Mouse (Mus musculus) C2C12 (cell line): ENCODE results near the gene Rsph1. TPM values are rescaled to one million over a fixed set of nuclear protein-coding genes. Genes with fewer than 3 reads are reported as not detected.

ENCODE experiments used
- H3K27me3 ChIP-seq: one replicate; pipeline ENCODE4 v1.6.1; 2011; ENCODE audit not compliant: control insufficient read depth, insufficient read depth, insufficient read length
- H3K36me3 ChIP-seq: one replicate; pipeline ENCODE4 v1.6.1; 2011; ENCODE audit not compliant: control insufficient read depth, insufficient read depth
- H3K4me3 ChIP-seq: one replicate; pipeline ENCODE4 v1.5.1; 2011; ENCODE audit warnings: mild to moderate bottlenecking, control low read depth; ENCODE audit not compliant: poor library complexity, insufficient read depth, severe bottlenecking
- H3K79me2 ChIP-seq: one replicate; pipeline ENCODE4 v1.6.1; 2011; ENCODE audit not compliant: control insufficient read depth, insufficient read depth
- H3K79me3 ChIP-seq: one replicate; pipeline ENCODE4 v1.6.1; 2011; ENCODE audit warnings: low read depth, control low read depth
- H3ac ChIP-seq: one replicate; pipeline ENCODE3; 2011; ENCODE audit warnings: low read depth; ENCODE audit not compliant: control insufficient read depth, insufficient read length
- CEBPB ChIP-seq: IDR thresholded peaks from one replicate; pipeline ENCODE4 v1.6.1; 2011; ENCODE audit warnings: low read depth, mild to moderate bottlenecking, control low read depth, moderate library complexity
- CTCF ChIP-seq: IDR thresholded peaks from one replicate; pipeline ENCODE4 v1.5.1; 2011; ENCODE audit not compliant: control insufficient read depth, insufficient read depth, insufficient read length
- FOSL1 ChIP-seq: IDR thresholded peaks from one replicate; pipeline ENCODE4 v1.8.0; 2011; ENCODE audit warnings: mild to moderate bottlenecking, low read length; ENCODE audit not compliant: poor library complexity, insufficient read depth, severe bottlenecking
- MAX ChIP-seq: IDR thresholded peaks from one replicate; pipeline ENCODE4 v1.6.1; 2011; ENCODE audit warnings: mild to moderate bottlenecking, control low read depth
- MYOD1 ChIP-seq: IDR thresholded peaks from one replicate; pipeline ENCODE4 v1.6.1; 2011; ENCODE audit warnings: low read depth; ENCODE audit not compliant: control insufficient read depth, insufficient read length
- MYOG ChIP-seq: IDR thresholded peaks from one replicate; pipeline ENCODE4 v1.6.1; 2011; ENCODE audit not compliant: control insufficient read depth, insufficient read length; ENCODE audit errors: extremely low read depth
- USF1 ChIP-seq: IDR thresholded peaks from one replicate; pipeline ENCODE4 v1.6.1; 2011; ENCODE audit warnings: low read depth, mild to moderate bottlenecking, control low read depth, moderate library complexity
- polyA plus RNA-seq: library from polyadenylated mRNA; unstranded; fragments of >200 nt; fragmentation: generic; extraction: Trizol; gene quantifications from one replicate; pipeline ENCODE4 v1.2.1, GENCODE M21; 2012; ENCODE audit warnings: missing spikeins

Gene Rsph1
- polyA plus RNA-seq, 1 experiment, result 0.20 TPM

DNA sequence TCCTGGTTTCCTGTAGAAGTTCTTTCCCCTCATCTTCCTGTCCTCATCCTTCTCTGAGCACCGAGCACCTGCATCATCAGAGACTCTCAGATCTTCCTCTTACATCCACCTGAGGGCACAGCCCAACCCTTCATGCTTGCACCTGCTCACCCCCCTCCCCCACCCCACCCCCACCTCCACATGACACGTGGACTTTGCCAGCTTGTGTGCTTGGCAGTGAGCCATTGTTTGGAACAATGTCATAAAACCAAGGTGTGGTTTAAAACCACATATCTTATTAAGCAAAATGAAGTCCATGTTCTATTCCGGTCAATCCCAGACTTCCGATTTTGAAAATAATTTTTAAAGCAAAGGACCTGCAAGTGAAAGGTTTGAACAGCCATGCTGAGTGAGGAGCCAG, 45.3 kb upstream of the Rsph1 start:
- Histone ChIP-seq H3K36me3 (no peaks in the 10 kb centered on the region), H3K79me2 (no peaks in the 10 kb centered on the region), H3K4me3 (no peak overlapping the region), H3ac (no peak overlapping the region), H3K27me3 (peaks cover 5% of the 10 kb centered on the region), H3K79me3 (no peaks in the 10 kb centered on the region)
- no peak for TF ChIP-seq MYOD1
- TF ChIP-seq USF1, result no peak
- TF ChIP-seq MYOG, result no peak
- no peak for TF ChIP-seq MAX
- TF ChIP-seq FOSL1, result no peak
- TF ChIP-seq CEBPB, result no peak
- no peak for TF ChIP-seq CTCF

DNA sequence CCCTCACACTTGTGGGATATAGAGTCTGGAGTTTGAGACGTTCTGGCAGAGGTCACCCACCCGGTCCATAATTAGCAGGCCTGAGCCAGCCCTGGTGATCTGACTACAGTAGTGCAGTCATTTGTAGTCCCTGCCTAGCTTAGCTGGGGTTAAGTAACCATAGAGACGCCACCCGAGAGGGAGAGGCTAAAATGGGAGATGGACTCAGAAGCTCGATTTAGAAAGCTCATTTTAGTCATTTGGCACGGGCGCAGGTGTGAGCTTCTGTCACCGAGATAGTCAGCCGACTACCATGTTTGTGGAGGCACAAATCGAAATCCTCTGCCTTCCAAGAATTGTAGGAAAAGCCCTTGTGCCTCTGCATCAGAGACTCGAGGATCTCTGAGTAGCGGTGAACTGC, 44.2 kb upstream of the Rsph1 start:
- Histone ChIP-seq H3K79me3 (no peaks in the 10 kb centered on the region), H3K79me2 (no peaks in the 10 kb centered on the region)
- TF ChIP-seq MYOD1, result no peak
- no peak for TF ChIP-seq CTCF
- no peak for TF ChIP-seq CEBPB
- no peak for TF ChIP-seq MAX

DNA sequence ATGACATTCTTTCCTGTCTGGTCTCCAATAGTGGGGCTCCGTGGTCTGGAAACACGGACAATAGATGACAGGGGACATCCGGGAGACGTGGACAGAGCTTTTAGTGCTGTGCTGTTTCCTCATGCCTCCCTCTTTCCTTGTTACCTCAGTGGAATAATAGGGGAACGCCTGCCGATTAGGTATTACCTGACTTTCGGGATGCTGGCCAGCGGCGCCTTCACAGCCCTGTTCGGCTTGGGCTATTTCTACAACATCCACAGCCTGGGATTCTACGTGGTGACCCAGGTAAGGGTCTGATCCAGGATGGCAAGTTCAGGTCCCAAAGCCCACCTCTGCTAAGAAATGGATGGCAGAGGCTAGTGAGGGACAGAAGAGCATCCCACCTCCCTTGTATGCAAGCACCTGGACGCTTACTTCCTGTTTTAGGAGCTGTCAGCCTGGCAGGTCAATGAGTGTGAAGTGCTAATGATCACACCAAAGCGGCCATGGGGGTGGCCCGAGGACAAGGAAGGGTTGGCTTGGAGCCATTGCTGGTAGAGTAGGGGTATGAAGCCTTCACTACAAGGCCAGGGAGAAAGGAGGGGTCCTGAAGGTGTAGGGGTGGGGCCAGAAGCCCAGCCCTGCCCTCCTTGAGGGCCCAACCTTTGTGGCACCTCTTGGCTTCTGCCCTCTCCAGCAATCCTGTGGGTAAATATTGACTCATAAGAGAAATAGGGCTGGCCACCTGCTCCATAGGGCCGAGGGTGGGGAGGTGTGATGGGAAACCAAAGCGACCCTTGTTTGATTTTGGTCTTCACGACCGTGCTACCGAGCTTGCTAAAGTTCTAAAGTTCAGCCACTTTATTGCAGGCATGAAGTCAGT, 42.0 kb upstream of the Rsph1 start:
- Histone ChIP-seq H3K36me3 (no peaks in the 10 kb centered on the region), H3K79me2 (no peaks in the 10 kb centered on the region), H3K79me3 (no peaks in the 10 kb centered on the region), H3K27me3 (peaks cover 5% of the 10 kb centered on the region), H3K4me3 (no peak overlapping the region), H3ac (no peak overlapping the region)
- no peak for TF ChIP-seq CEBPB
- no peak for TF ChIP-seq CTCF
- no peak for TF ChIP-seq MYOG
- no peak for TF ChIP-seq MYOD1
- TF ChIP-seq FOSL1, result no peak
- TF ChIP-seq MAX, result no peak
- no peak for TF ChIP-seq USF1

More for the DNA sequence above, 44.2 kb upstream of the Rsph1 start:
- H3K27me3 ChIP-seq, result peaks cover 5% of the 10 kb centered on the region
- H3K36me3 ChIP-seq, result no peaks in the 10 kb centered on the region
- H3ac ChIP-seq, result no peak overlapping the region
- H3K4me3 ChIP-seq, result no peak overlapping the region

DNA sequence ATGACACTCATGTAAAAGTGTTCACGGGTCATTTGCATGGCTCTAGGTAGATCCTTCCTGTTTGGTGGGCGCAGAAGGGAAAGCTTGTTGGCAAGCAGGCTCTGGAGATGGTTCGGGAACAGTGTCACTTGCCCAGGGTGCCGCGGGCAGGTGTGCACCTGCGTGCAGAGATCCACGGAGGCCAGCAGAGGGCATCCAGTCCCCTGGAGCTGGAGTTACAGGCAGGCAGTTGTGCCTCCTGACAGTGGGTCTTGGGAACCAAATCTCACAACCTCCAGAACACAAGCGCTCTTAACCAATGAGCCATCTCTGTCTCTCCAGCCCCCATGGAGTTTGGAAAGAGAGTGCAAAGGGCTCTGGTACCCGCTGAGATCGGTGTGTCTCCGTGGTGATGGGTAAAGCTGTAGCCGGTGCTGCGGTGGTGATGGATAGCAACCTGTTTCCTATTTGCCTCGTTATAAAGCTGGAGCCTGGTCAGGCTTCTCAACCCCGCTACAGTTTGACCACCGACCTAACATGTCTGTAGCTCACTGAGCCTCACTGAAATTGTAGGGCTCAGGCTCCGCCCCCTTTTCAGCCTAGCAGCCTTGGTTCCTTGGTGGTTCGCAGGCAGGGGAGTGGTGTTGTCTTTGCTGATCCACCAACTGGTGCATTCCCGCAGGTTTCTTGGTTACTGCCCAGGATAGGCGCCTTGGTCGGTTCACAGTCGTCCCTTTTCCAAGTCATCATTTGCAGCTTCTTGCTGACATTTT, 40.5 kb upstream of the Rsph1 start:
- no peaks in the 10 kb centered on the region for H3K36me3 ChIP-seq
- no peak overlapping the region for H3K4me3 ChIP-seq
- TF ChIP-seq MAX (no peak), CTCF (peak; percentile 11), FOSL1 (no peak), USF1 (no peak), MYOG (no peak)
- no peaks in the 10 kb centered on the region for H3K79me3 ChIP-seq
- H3K27me3 ChIP-seq, result peaks cover 5% of the 10 kb centered on the region
- H3K79me2 ChIP-seq, result no peaks in the 10 kb centered on the region
- no peak overlapping the region for H3ac ChIP-seq

DNA sequence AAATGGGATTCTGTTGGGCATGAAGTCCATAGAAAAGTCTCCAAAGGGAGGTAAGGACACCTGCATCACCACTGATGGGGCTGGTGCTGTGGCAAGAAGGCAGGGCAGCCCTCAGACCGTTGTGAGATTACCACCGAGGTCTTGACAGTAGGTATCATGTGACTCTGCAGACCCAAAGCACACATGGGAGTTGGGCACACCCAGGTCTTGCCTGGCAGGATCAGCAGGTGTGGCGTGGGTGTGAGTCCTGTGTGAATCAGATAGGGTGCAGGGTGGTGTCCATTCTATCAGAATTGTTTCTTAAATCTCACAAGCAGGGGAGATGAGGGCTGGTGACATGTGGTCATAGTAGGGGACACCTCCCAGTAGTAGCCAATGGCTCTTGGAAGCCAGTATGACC, 39.8 kb upstream of the Rsph1 start:
- TF ChIP-seq MYOG, result no peak
- TF ChIP-seq CTCF, result no peak
- TF ChIP-seq USF1, result no peak
- no peak for TF ChIP-seq FOSL1
- no peak for TF ChIP-seq CEBPB
- no peak for TF ChIP-seq MAX
- no peak for TF ChIP-seq MYOD1
- peaks cover 5% of the 10 kb centered on the region for H3K27me3 ChIP-seq
- H3K36me3 ChIP-seq, result no peaks in the 10 kb centered on the region
- H3K79me3 ChIP-seq, result no peaks in the 10 kb centered on the region
- no peak overlapping the region for H3K4me3 ChIP-seq
- no peaks in the 10 kb centered on the region for H3K79me2 ChIP-seq
- H3ac ChIP-seq, result no peak overlapping the region

DNA sequence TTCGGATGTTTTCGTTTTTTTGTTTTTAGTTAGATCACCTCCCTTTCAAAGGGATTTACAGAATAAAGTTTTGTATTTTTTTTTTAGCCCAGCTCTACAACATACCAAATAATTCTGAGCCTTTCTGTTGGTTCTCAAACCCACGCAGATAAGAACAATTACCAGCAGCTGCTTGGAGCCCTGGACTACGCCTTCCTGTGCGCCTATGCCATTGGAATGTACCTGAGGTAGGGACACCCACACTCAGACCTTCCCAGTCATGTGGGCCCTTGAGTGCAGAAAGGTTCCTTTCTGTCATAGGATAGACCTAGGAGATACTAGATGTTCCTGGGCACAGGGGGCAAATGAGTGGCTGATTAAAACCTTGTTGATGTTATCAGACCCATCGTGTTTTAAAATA, 38.8 kb upstream of the Rsph1 start:
- Histone ChIP-seq H3K27me3 (peaks cover 5% of the 10 kb centered on the region), H3ac (no peak overlapping the region), H3K4me3 (no peak overlapping the region), H3K36me3 (no peaks in the 10 kb centered on the region), H3K79me2 (no peaks in the 10 kb centered on the region), H3K79me3 (no peaks in the 10 kb centered on the region)
- no peak for TF ChIP-seq MYOG
- no peak for TF ChIP-seq MYOD1
- no peak for TF ChIP-seq MAX
- no peak for TF ChIP-seq CTCF
- no peak for TF ChIP-seq CEBPB
- no peak for TF ChIP-seq FOSL1
- no peak for TF ChIP-seq USF1
